Mouse (Mus musculus) spleen, adult 2 months (tissue): Measurements from ENCODE around the gene Hmga2.

ENCODE experiments used
- CTCF ChIP-seq: fragments of 200-500 bp; IDR thresholded peaks from 2 replicates; pipeline ENCODE4 v1.5.1; 2011; ENCODE audit warnings: mild to moderate bottlenecking, inconsistent platforms; ENCODE audit not compliant: insufficient read depth, insufficient read length, insufficient replicate concordance; ENCODE audit errors: extremely low read depth
- POLR2A ChIP-seq: fragments of 200-500 bp; IDR thresholded peaks from 2 replicates; pipeline ENCODE4 v1.6.1; 2011; ENCODE audit warnings: low read depth, low read length, inconsistent platforms

- no peak for TF ChIP-seq CTCF
- no peak for TF ChIP-seq POLR2A
Measured at GRCm38 (mm10) chr10:120434433-120434832, 41.8 kb downstream of the Hmga2 start.
